Comparison of ENCODE assay signal across 22 mouse cellular contexts in the genomic region with DNA sequence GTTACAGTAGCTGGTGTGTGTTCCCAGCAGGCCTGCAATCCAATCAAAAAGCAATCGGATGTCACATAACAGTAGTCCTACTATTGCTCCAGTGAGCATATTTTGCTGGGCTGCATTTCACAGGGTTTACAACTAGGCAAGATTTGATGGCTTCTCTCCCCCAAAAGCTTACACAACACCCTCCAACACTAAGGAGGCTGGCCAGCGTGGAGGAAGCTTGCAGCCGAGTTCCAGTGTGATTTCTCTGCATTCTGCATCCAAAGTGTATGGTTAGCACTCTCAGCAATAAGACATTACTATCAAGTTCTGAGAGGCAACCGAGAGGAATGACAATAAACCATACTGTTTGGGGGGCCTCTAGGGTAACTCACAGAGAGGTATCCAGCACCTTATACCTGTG.
"Had no signal": no experiment of that assay in that cellular context is flagged by ENCODE, and none has a peak within 500 bp of the region (broad histone marks: within the 10 kb centered on the region; RNA-seq: fewer than 3 reads in every experiment).

No protein-coding gene starts in this region.

- DNase-seq: heart, postnatal 10 days; heart, postnatal 14 days; heart, postnatal 36 days; heart, postnatal 4 days; kidney, adult 11 months; kidney, adult 18-20 months; kidney, adult 2 months; kidney, adult 8-10 months; kidney, adult 9 months; kidney, postnatal 10 days; kidney, postnatal 14 days; kidney, postnatal 25 days; kidney, postnatal 36 days; kidney, postnatal 4 days; layer of hippocampus, adult 9-11 months; layer of hippocampus, postnatal 36 days had no signal

- ATAC-seq: hindbrain, embryonic 16.5 days; hindbrain, postnatal 0 days; inflammation-experienced regulatory T-cells, adult 6 months; intestine, embryonic 15.5 days; intestine, embryonic 16.5 days; intestine, postnatal 0 days had no signal
